Mouse (Mus musculus): ENCODE measurements around the gene Rbfox1.
A peak's percentile ranks its signal among the peaks of the same experiment; 100 is the strongest.

Rbfox1 gene

DNA sequence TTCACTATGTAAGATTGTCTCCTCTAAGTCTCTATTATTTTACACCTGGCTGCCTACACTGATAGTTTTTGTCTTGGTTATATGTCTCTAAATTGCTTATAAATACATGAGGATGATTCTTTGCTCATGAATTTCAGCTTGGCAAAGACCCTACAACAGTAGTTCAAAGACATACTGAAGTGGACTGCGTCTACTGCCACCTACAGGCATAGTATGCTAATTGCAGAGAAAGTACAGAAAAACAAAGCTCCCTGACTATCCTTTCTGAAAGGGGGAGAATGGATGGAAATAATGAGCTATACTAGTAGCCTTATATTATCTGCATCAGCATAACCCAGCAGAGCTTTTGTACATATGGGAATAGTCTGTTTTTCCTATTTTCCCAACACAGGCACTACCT lies 1390.7 kb downstream of the Rbfox1 start:
- DNase-seq = no peak

- DNase-seq = peak in 1 of 2 experiments; percentile 10
Measured at GRCm38 (mm10) chr16:7279544-7279943, 1394.4 kb downstream of the Rbfox1 start.

DNA sequence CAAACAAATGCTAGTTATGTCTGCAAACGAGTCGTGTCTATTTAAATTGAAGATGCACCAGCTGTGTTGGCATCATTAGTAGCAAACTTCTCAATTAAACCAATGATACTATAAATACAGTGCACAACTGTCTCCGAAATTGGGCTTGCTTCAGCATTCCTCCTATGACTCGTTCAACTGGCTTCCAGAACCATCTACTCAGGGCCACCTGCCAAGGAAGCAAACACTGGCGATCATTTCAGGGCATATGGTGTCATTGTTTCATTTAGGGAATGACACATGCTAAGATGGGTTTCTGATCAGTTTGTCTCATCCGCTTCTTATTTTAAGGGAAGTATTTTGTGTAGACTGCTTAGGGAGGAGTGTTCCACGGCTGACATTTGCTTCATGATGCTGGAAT lies 1397.1 kb downstream of the Rbfox1 start:
- DNase-seq = no peak

DNA sequence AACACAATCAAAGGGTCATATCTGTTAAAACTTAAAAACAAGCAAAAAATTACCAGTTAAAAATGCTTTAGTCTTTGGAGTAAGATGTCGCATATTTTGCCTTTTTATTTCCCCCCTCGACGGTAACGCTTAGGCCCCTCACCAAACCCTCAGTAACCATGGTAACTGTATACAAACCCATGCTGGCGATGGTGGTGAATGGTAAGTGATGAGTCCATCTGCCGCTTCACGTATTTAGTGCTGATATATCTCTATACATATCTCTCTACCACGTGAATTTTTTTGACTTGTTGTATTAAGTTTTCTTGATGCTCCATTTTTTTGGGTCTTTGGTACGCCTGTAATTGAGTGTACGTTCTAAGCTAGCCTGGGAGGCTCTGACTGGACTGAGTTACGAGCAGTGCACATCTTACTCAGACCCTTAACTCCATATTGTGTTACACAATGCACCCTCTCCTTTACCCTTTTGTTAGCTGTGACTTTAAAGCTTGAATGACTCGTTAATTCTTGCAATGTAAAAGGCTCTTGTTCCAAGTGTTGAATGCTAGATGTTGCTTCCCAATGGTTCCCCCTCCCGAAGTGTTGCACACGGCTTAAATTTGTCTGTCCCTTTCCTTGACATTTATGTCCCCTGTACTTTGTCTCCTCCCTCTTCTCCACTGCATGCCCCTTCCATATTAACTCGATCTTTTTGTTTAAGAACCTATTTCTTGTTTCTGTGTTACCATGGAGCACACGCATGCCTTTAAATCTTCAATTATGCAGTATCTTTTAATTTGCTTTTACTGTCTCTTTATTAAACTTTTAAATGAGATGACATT lies 1408.0 kb downstream of the Rbfox1 start:
- DNase-seq = no peak

DNA sequence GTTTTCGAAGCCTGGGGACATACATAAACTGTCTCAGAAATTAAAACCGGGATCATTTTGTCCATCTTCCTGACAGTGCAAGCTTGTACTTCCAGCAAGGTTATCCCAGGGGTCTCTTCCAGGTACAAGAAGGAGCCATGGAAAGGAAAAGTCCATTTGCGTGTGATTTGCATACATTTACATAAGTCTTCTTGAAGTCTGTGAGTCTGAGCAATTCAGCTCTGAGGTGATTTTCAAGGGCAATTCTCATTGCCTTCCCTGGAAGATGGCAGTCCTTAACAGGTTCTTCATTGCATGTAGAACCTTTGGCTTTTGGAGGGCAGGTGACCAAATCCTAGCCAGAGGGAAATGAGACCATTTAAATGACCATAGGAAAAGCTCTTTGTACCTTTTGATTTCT lies 1417.3 kb downstream of the Rbfox1 start:
- no peak for DNase-seq

DNA sequence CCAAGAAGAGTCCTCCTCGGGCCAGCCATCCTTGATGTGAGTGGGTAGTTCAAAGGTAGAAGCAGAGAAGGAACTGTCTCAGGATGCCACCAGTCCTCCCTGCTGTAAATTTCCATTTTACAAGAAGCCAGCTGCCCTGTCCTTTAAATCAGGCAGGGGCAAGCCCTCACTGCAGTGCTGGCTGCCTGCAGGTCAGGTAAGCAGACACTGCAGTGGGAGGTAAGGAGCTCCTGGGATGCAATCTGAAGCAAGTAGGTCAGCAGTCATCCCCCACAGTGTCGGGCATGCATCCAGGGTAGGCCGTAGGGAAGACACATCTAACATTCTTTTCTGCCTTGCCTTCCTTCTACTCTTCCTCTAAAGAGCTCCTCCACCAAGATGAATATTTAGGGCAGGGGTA lies 1444.0 kb downstream of the Rbfox1 start:
- DNase-seq = no peak

- DNase-seq = no peak
Measured at GRCm38 (mm10) chr16:7341186-7341585, 1456.0 kb downstream of the Rbfox1 start.

- no peak for DNase-seq
Measured at GRCm38 (mm10) chr16:7345298-7345697, 1460.1 kb downstream of the Rbfox1 start.

DNA sequence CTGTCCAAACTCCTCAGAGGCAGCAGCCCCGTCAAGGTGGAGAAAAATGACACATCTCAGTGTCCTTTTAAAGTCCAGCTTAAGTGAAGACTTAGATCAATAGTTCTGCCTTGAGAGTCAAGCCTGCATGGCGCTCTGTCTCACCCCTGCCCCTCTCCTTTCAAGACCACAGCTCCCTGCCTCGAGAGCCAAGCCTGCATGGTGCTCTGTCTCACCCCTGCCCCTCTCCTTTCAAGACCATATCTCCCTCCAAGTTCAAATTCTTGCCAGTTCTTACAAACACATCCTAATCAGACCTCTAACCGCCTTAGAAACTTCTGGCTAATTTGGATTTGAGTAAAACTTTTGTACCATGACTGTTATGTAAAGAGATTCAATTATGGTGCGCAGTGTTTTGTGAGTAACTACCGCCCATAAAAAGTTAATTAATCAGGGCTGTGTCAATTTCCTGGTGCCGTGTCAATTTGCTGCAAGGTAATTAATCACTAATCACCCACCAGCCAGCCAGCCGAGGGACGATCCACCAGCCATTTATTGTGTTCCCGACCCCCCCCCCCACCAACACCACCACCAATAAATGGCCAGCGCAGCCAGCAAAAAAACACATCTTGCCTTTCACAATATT lies 1461.0 kb downstream of the Rbfox1 start:
- no peak for DNase-seq

- no peak for DNase-seq
Measured at GRCm38 (mm10) chr16:7347522-7348165, 1462.5 kb downstream of the Rbfox1 start.

DNA sequence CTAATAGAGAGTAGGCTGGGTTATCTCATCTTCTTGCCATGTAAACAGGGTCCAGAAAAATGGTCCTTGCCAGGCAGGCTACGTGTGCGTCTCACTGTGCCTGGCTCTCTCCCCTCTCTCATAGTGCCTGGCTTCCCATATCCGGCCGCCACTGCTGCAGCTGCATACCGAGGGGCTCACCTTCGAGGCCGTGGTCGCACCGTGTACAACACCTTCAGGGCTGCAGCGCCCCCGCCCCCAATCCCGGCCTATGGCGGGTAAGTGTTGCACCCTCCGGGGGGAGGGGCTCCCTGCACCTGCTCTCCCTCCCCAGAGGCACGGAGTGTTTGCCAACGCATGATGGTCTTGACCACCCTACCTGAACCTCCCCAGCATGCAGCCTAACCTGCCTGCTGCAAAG lies 1467.7 kb downstream of the Rbfox1 start:
- peak; percentile 14 to 23 for DNase-seq

- DNase-seq = no peak
Measured at GRCm38 (mm10) chr16:7354116-7354515, 1469.0 kb downstream of the Rbfox1 start.

- no peak for DNase-seq
Measured at GRCm38 (mm10) chr16:7359043-7359442, 1473.9 kb downstream of the Rbfox1 start.

- no peak for DNase-seq
Measured at GRCm38 (mm10) chr16:7360706-7361105, 1475.6 kb downstream of the Rbfox1 start.

GRCm38 (mm10) chr16:7365878-7366277 lies 1480.7 kb downstream of the Rbfox1 start:
- DNase-seq = no peak

DNA sequence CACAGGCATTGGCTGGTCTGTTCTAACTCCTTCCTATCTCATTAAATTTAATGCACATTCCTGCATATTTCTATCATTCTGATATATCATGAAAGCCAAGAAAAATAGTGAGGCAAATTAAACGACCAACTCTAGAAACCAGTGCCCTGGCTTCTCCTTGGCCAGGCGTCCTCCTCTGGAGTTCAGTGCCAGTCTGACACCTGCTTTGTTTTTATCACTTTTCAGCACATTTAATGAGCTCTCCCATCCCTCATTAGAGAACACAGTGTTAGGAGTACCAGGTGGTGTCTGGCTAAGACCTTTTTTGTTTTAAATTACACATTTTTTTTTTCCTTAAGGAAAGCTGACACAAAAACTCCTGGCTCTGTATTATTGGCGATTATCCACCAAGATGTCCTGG lies 1489.0 kb downstream of the Rbfox1 start:
- no peak for DNase-seq

GRCm38 (mm10) chr16:7374674-7375073 lies 1489.5 kb downstream of the Rbfox1 start:
- no peak for DNase-seq

DNA sequence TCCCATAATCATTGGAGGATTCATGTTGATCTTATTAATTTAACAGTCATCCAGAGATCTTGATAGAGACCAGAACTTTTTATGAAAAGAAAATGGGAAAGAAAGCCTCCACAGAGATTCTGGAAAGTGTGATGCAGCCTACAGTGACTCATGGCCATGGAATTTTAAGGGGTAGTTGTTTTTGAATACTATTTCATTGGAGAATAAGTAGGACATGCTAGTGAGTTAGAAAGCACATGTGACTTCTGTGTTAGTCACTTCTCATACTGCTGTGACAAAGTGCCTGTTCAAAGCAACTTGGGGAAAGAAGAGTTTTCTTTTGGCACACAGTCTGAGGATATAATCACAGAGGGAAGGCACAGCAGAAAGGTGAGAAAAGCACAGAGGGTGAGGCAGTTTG lies 1510.9 kb downstream of the Rbfox1 start:
- no peak for DNase-seq

DNA sequence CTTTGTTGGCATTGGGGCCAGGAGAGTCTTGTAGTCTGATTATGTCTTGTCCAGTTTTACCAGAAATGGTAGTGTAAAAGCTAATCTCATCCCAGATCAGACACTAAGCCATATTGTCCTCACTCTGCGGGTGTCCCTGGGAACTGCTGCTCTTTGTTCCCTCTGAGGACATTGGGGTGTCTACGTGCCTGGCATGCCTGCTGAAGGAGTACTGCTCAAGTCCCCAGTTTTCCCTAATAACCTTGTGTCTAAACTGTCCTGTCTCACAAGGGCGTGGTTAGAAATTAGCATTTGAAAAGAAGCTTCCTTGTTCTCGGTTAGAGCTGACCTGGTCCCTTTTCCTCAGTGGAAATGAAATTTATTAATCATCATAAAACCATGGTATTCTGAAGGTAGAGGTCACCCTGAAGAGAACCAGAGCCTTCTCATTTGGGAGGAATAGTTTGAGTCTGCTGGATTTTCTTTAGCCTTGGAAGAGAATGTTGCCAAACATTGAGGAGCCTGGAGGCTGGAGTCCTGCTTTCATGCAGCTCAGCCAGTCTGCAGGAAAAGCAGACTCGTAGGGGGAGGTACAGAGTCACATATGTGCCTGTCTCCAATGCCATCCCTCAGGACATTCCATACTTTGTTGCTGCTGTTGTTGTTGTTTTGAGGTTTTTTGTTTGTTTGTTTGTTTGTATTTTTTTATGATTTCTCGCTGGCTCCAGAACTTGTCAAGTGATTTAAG lies 1519.8 kb downstream of the Rbfox1 start:
- no peak for DNase-seq

- peak; percentile 4 to 5 for DNase-seq
Measured at GRCm38 (mm10) chr16:7407862-7408640, 1522.9 kb downstream of the Rbfox1 start.

DNA sequence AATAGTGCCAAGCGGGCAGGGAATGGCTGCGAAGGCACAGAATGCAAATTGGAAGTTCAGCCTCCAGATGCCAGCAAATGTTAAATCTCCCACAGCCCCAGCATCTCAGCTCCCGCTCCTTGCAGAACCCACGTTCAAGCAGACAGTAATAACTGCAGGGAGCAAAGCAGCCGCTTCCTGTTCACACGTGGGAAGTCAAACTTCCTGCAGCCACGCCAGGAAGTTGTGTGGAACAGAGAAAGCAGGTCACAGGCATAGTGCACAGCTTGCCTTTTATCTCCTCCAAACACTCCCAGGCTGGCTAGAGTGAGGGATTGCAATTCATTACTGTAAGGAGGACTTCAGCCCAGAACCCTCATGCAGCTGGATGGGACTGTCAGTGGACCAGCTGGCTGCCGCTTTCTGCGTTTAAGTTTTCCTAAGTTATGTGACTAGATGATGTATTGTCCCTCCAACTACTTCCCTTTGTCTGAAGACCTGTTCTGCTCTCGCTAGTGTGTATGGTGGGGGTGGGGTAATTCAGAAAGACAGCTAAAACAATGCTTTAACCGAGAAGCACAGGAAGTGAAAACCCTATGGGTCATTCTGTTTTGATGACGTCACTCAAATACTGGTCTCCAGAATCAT lies 1534.6 kb downstream of the Rbfox1 start:
- DNase-seq = peak; percentile 41 to 57
